Mouse (Mus musculus) liver, postnatal 0 days (tissue): ENCODE results near the gene Actb.

Experiments
- CTCF ChIP-seq: sonication (generic); IDR thresholded peaks from 2 replicates; pipeline ENCODE4 v1.5.1; 2016; ENCODE audit warnings: antibody characterized with exemption, low read depth
- EP300 ChIP-seq: IDR thresholded peaks from 2 replicates; pipeline ENCODE4 v1.6.1; 2016; ENCODE audit warnings: antibody characterized with exemption, low read depth, mild to moderate bottlenecking

GRCm38 (mm10) chr5:142912739-142913138, 6.2 kb upstream of the Actb start:
- TF ChIP-seq CTCF: no peak
- no peak for TF ChIP-seq EP300
